Mouse (Mus musculus) heart, adult 2 months (tissue): ENCODE data around the gene Gpr55. TPM values are rescaled to one million over a fixed set of nuclear protein-coding genes. Genes with fewer than 3 reads are reported as not detected.

Source experiments
- DNase-seq, 2 experiments: peaks; one replicate each; pipeline ENCODE4 v3.0.0; 2021
- H3K27ac ChIP-seq: fragments of 200-600 bp; 2 replicates; pipeline ENCODE4 v1.8.1; 2022
- H3K27me3 ChIP-seq: fragments of 200-500 bp; 2 replicates; pipeline ENCODE4 v1.6.1; 2012; ENCODE audit warnings: mild to moderate bottlenecking, low read length, inconsistent platforms, mixed read lengths; ENCODE audit not compliant: control insufficient read depth, insufficient read depth
- H3K36me3 ChIP-seq: fragments of 200-500 bp; 2 replicates; pipeline ENCODE4 v1.6.1; 2012; ENCODE audit warnings: low read length, inconsistent platforms; ENCODE audit not compliant: control insufficient read depth, insufficient read depth
- H3K4me1 ChIP-seq: fragments of 200-500 bp; 2 replicates; pipeline ENCODE4 v1.6.1; 2011; ENCODE audit warnings: low read length; ENCODE audit not compliant: control insufficient read depth, insufficient read depth
- H3K4me3 ChIP-seq: fragments of 200-600 bp; 2 replicates; pipeline ENCODE4 v1.8.1; 2022
- H3K79me2 ChIP-seq: fragments of 200-500 bp; replicated peaks from 2 replicates; pipeline ENCODE4 v1.6.1; 2012; ENCODE audit warnings: mild to moderate bottlenecking, inconsistent platforms, low read length, moderate library complexity, mixed read lengths; ENCODE audit not compliant: control insufficient read depth, insufficient read depth
- H3K9ac ChIP-seq: fragments of 200-500 bp; 2 replicates; pipeline ENCODE4 v1.6.1; 2012; ENCODE audit warnings: low read depth, mild to moderate bottlenecking, control low read depth, inconsistent platforms, low read length, mixed read lengths
- CTCF ChIP-seq: fragments of 200-600 bp; IDR thresholded peaks from 2 replicates; pipeline ENCODE4 v1.8.1; 2022; ENCODE audit warnings: antibody characterized with exemption, mild to moderate bottlenecking, moderate library complexity
- EP300 ChIP-seq: fragments of 200-500 bp; IDR thresholded peaks from 2 replicates; pipeline ENCODE4 v1.6.1; 2011; ENCODE audit warnings: low read depth, low read length, control low read depth; ENCODE audit not compliant: insufficient read depth
- POLR2A ChIP-seq: fragments of 200-500 bp; IDR thresholded peaks from 2 replicates; pipeline ENCODE4 v1.6.1; 2011; ENCODE audit warnings: mild to moderate bottlenecking, low read depth, low read length, control low read depth; ENCODE audit not compliant: insufficient read depth
- WGBS: fragments of 180-500 bp; shearing (Covaris S2); methylation state at CpG from one replicate; pipeline ENCODE4 v1.1.7; 2018; 5-methylcytosine and 5-hydroxymethylcytosine counted together
- intact Hi-C: fragments of 180-260 bp; cut with DNase I; formaldehyde crosslinking; loops from one replicate; pipeline ENCODE4 v1.15.1; 2025
- polyA plus RNA-seq: library from polyadenylated mRNA; depleted of rRNA; stranded (reverse); fragments of >200 nt; gene quantifications from 2 replicates; pipeline ENCODE4 v1.2.3, GENCODE M21; 2012; rRNA removed
- total RNA-seq, 2 experiments: library from RNA; stranded (reverse); gene quantifications; 2 replicates each; pipeline ENCODE4 v1.2.3; 2021

The Gpr55 gene
- total and polyA plus RNA-seq, 3 experiments: not detected

GRCm38 (mm10) chr1:85896781-85897700 is 63.8 kb downstream of the Gpr55 start:
- H3K79me2 ChIP-seq: no peaks in the 10 kb centered on the region
- H3K4me3 ChIP-seq: no peak overlapping the region
- WGBS: 32% methylated on average over 12 of the region's 12 CpGs
- H3K9ac ChIP-seq: no peak overlapping the region
- DNase-seq: peak in 1 of 2 experiments; percentile 37
- TF ChIP-seq CTCF (no peak), EP300 (no peak), POLR2A (no peak)
- intact Hi-C loops: no loop called here
- H3K27me3 ChIP-seq: no peaks in the 10 kb centered on the region
- peaks cover 33% of the 10 kb centered on the region for H3K4me1 ChIP-seq
- peaks cover 3% of the 10 kb centered on the region for H3K36me3 ChIP-seq
- peak overlapping the region; percentile 27 for H3K27ac ChIP-seq

GRCm38 (mm10) chr1:85896110-85896509 is 64.7 kb downstream of the Gpr55 start:
- no peak for DNase-seq
- WGBS: 66% methylated on average over 5 of the region's 5 CpGs
- Histone ChIP-seq H3K27ac (peak overlapping the region; percentile 72), H3K36me3 (no peaks in the 10 kb centered on the region; the same call in 1 of the 2 replicates), H3K9ac (no peak overlapping the region), H3K4me1 (peaks cover 27% of the 10 kb centered on the region), H3K4me3 (no peak overlapping the region), H3K27me3 (no peaks in the 10 kb centered on the region), H3K79me2 (no peaks in the 10 kb centered on the region)
- intact Hi-C loops: no loop called here
- no peak for TF ChIP-seq CTCF

DNA sequence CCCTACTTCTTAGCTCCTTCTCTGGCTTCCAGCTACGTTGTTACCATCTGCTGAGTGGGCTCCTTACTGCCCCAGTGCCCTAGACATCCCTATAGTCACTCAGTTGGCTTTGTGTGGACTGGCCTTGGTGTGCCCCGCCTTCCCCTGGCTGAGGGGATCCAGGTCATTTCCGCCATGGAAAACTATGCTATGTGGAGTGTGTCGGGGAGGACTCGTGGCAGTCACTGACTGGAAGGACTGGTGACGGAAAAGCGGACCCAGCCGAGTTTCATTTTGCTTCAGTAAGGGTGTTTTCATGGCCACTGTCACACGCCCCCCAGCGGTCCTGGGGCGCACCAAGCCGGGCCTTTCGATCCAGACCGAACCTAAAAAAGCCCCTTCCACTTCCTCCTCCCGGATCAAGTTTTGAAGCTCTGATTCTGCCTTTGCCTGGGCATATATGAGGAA is 65.4 kb downstream of the Gpr55 start:
- DNase-seq: peak; percentile 70 to 78
- 9% methylated on average over 15 of the region's 15 CpGs for WGBS
- H3K4me3 ChIP-seq: peak overlapping the region; percentile 77
- no peaks in the 10 kb centered on the region; the same call in 1 of the 2 replicates for H3K36me3 ChIP-seq
- peak overlapping the region; percentile 62 for H3K9ac ChIP-seq
- no peaks in the 10 kb centered on the region for H3K27me3 ChIP-seq
- peak overlapping the region; percentile 72 for H3K27ac ChIP-seq
- TF ChIP-seq CTCF: peak; percentile 67
- 0 out of 2 replicates have a peak, but pooled peaks have one; percentile 54 for TF ChIP-seq EP300
- TF ChIP-seq POLR2A: 0 out of 2 replicates have a peak, but pooled peaks have one; percentile 33
- peaks cover 21% of the 10 kb centered on the region for H3K4me1 ChIP-seq
- intact Hi-C loops: loop anchor here (2.0 kb wide), 2 partner anchors 39 to 43 kb away; no protein-coding TSS in a partner anchor
- no peaks in the 10 kb centered on the region for H3K79me2 ChIP-seq

- intact Hi-C loops: loop anchor here (2.0 kb wide), 2 partner anchors 40 to 42 kb away; no protein-coding TSS in a partner anchor
- no peaks in the 10 kb centered on the region for H3K27me3 ChIP-seq
- WGBS: 2% methylated on average over 30 of the region's 30 CpGs
- peak overlapping the region; percentile 77 for H3K4me3 ChIP-seq
- no peak for TF ChIP-seq CTCF
- no peak for TF ChIP-seq EP300
- TF ChIP-seq POLR2A: no peak
- H3K36me3 ChIP-seq: no peaks in the 10 kb centered on the region; the same call in 1 of the 2 replicates
- H3K4me1 ChIP-seq: peaks cover 17% of the 10 kb centered on the region
- peak overlapping the region; percentile 62 for H3K9ac ChIP-seq
- H3K79me2 ChIP-seq: no peaks in the 10 kb centered on the region
- peak in 1 of 2 experiments; percentile 57 for DNase-seq
- H3K27ac ChIP-seq: peak overlapping the region; percentile 72
Measured at GRCm38 (mm10) chr1:85894748-85895360, 66.0 kb downstream of the Gpr55 start.

DNA sequence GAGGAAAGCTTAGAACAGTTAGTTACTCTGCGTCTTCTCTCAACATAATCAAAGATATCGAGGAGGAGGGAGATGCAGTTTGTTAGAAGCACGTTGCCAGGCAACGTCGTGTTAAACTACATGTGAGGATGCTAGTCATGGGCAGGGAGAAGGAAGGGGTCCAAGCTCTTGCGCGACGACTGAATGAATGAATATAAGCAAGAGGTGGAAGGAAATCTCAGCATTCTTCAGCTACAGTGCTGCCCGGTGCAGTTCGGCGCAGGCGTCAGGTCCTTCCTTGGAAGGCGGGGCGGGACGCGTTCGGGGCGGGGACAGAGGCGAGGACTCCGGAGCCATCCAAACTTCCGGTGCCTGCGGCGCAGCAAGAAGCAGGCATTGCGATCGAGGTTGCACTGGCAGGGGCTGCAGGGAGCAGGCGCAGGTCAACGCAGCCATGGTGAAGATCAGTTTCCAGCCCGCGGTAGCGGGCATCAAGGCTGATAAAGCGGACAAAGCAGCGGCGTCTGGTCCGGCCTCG is 66.5 kb downstream of the Gpr55 start, which contains the start of gene Itm2c:
Itm2c (plus strand) TSS at position 51 of the 517 bp plus-strand sequence.
- Histone ChIP-seq H3K4me1 (peaks cover 14% of the 10 kb centered on the region), H3K27ac (peak within 1 kb of the TSS; percentile 72), H3K9ac (peak within 1 kb of the TSS; percentile 62), H3K4me3 (peak within 1 kb of the TSS; percentile 77), H3K27me3 (no peaks in the 10 kb centered on the region), H3K36me3 (no peaks in the 10 kb centered on the region; the same call in 1 of the 2 replicates), H3K79me2 (no peaks in the 10 kb centered on the region)
- peak; percentile 90 to 93 for DNase-seq
- WGBS: 1% methylated on average over 35 of the region's 35 CpGs
- intact Hi-C loops: loop anchor here (2.0 kb wide), 2 partner anchors 41 kb away; no protein-coding TSS in a partner anchor
- no peak for TF ChIP-seq EP300
- TF ChIP-seq CTCF: no peak
- peak; percentile 80 for TF ChIP-seq POLR2A

Other genes starting within 250 kb of the Gpr55 start
- under 1 TPM; 0.20 to 0.37 TPM for gene A630001G21Rik, start 182.4 kb downstream of the Gpr55 start, total RNA-seq
- gene A630001G21Rik, start 182.4 kb downstream of the Gpr55 start, polyA plus RNA-seq: 1.2 and 1.3 TPM in 2 replicates
- 100 to 1,000 TPM; 113 to 118 TPM for gene Cab39, start 167.6 kb downstream of the Gpr55 start, total RNA-seq
- 36.7 and 59.1 TPM in 2 replicates for gene Cab39, start 167.6 kb downstream of the Gpr55 start, polyA plus RNA-seq
- 10 to 100 TPM; 60.3 to 62.0 TPM for gene Itm2c, start 66.7 kb downstream of the Gpr55 start, total RNA-seq
- gene Itm2c, start 66.7 kb downstream of the Gpr55 start, polyA plus RNA-seq: 101 and 137 TPM in 2 replicates
- gene 4933407L21Rik, start 32.5 kb downstream of the Gpr55 start, total RNA-seq: not detected
- gene 4933407L21Rik, start 32.5 kb downstream of the Gpr55 start, polyA plus RNA-seq: not detected in 2 replicates
- gene Spata3, start 55.8 kb upstream of the Gpr55 start, total RNA-seq: not detected
- 0.67 and 0.80 TPM in 2 replicates for gene Spata3, start 55.8 kb upstream of the Gpr55 start, polyA plus RNA-seq
- gene 2810459M11Rik, start 84.9 kb upstream of the Gpr55 start, total RNA-seq: not detected
- 0.06 TPM in 1 of 2 replicates, not detected in the other for gene 2810459M11Rik, start 84.9 kb upstream of the Gpr55 start, polyA plus RNA-seq
- 100 to 1,000 TPM in 1 of 2 experiments, 10 to 100 TPM in 1; 91.6 to 104 TPM for gene Psmd1, start 103.4 kb upstream of the Gpr55 start, total RNA-seq
- gene Psmd1, start 103.4 kb upstream of the Gpr55 start, polyA plus RNA-seq: 65.0 and 102 TPM in 2 replicates
- gene Htr2b, start 151.0 kb upstream of the Gpr55 start, total RNA-seq: under 1 TPM; 0.50 to 0.61 TPM
- 0.53 and 0.62 TPM in 2 replicates for gene Htr2b, start 151.0 kb upstream of the Gpr55 start, polyA plus RNA-seq
- gene Gm21972, start 172.6 kb upstream of the Gpr55 start, total RNA-seq: under 1 TPM in 1 of 2 experiments, not detected in 1; 0.57 TPM
- not detected in 2 replicates for gene Gm21972, start 172.6 kb upstream of the Gpr55 start, polyA plus RNA-seq
- gene Armc9, start 193.8 kb upstream of the Gpr55 start, total RNA-seq: 1 to 10 TPM; 3.5 TPM
- 1.6 and 2.4 TPM in 2 replicates for gene Armc9, start 193.8 kb upstream of the Gpr55 start, polyA plus RNA-seq